Comparison of ENCODE assay signal across 13 mouse cellular contexts in the genomic region with DNA sequence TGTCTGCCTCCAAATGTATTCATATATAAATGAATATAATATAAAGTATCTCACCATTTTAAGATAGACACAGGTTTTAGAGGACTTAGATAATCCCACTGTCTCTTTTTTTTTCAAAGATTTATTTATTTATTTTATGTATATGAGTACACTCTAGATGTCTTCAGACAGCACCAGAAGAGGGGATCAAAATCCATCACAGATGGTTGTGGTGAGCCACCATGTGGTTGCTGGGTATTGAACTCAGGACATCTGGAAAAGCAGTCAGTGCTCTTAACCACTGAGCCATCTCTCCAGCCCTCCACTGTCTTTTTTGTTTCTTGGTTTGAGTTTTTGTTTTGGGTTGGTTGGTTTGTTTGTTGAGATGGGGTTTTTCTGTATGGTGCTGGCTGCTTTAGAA. TPM values are rescaled to one million over a fixed set of nuclear protein-coding genes. Genes with fewer than 3 reads are reported as not detected.
A peak's percentile ranks its signal among the peaks of the same experiment; 100 is the strongest.
DNase-seq lines count a peak whose midpoint lies in the region; ATAC-seq and TF ChIP-seq lines count a peak whose summit lies in the region.
"Had no signal": no experiment of that assay in that cellular context is flagged by ENCODE, and none has a peak within 500 bp of the region (broad histone marks: within the 10 kb centered on the region; RNA-seq: fewer than 3 reads in every experiment).

No protein-coding gene starts in this region.

- no peak overlapping the region for H3K9ac ChIP-seq in hindbrain, embryonic 15.5 days
- H3K9ac ChIP-seq in hindbrain, embryonic 16.5 days (ENCODE audit: low read depth, low read length): no peak overlapping the region
- H3K9ac ChIP-seq in liver, embryonic 12.5 days: no peak overlapping the region; the same call in 1 of the 2 replicates

- H3K36me3 ChIP-seq in hindbrain, embryonic 15.5 days: peaks cover 12% of the 10 kb centered on the region
- peaks cover 9% of the 10 kb centered on the region for H3K36me3 ChIP-seq in hindbrain, embryonic 16.5 days (ENCODE audit: control insufficient read depth, insufficient read depth, low read length)
- H3K36me3 ChIP-seq in testis, adult 2 months (ENCODE audit: control insufficient read depth, insufficient read depth, low read length): no peaks in the 10 kb centered on the region
- H3K36me3 ChIP-seq in liver, embryonic 12.5 days: peaks cover 18% of the 10 kb centered on the region

- no peak for TF ChIP-seq CTCF in testis, adult 2 months (IDR thresholded peaks at IDR 0.05; ENCODE audit: control insufficient read depth, insufficient read depth, insufficient replicate concordance, low read depth, low read length)

- peak overlapping the region; percentile 97 for H3K4me2 ChIP-seq in hindbrain, embryonic 15.5 days
- no peak overlapping the region; the same call in 1 of the 2 replicates for H3K4me2 ChIP-seq in hindbrain, embryonic 16.5 days (ENCODE audit: low read length)
- peak overlapping the region; percentile 85; the same call in 1 of the 2 replicates for H3K4me2 ChIP-seq in liver, embryonic 12.5 days

- H3K9me3 ChIP-seq in hindbrain, embryonic 15.5 days: no peaks in the 10 kb centered on the region
- no peaks in the 10 kb centered on the region for H3K9me3 ChIP-seq in hindbrain, embryonic 16.5 days (ENCODE audit: control insufficient read depth, low read length)
- no peaks in the 10 kb centered on the region for H3K9me3 ChIP-seq in liver, embryonic 12.5 days (replicated peaks)

- H3K4me3 ChIP-seq in hindbrain, embryonic 15.5 days: 0 out of 2 replicates have a peak overlapping the region, but pooled peaks have one; percentile 99
- H3K4me3 ChIP-seq in hindbrain, embryonic 16.5 days (ENCODE audit: low read length): no peak overlapping the region
- H3K4me3 ChIP-seq in testis, adult 2 months (ENCODE audit: control insufficient read depth, low read depth, low read length): peak overlapping the region; percentile 43; the same call in 1 of the 2 replicates
- H3K4me3 ChIP-seq in liver, embryonic 12.5 days: peak overlapping the region; percentile 97; the same call in 1 of the 2 replicates

- DNase-seq in testis, postnatal 10 days (ENCODE audit: low spot score): no peak
- no peak for DNase-seq in urinary bladder, postnatal 25 days (ENCODE audit: low spot score)
- DNase-seq in lung, postnatal 10 days: no peak
- DNase-seq: cerebellum, adult 2 months; heart, adult 18-20 months; kidney, adult 8-10 months had no signal

- H3K27me3 ChIP-seq in hindbrain, embryonic 15.5 days: no peaks in the 10 kb centered on the region
- no peaks in the 10 kb centered on the region for H3K27me3 ChIP-seq in hindbrain, embryonic 16.5 days (replicated peaks; ENCODE audit: control insufficient read depth, insufficient read depth, low read length)
- no peaks in the 10 kb centered on the region for H3K27me3 ChIP-seq in testis, adult 2 months (ENCODE audit: control insufficient read depth, insufficient read depth, low read length)
- H3K27me3 ChIP-seq in liver, embryonic 12.5 days (replicated peaks): no peaks in the 10 kb centered on the region; the same call in 1 of the 2 replicates
- H3K27me3 ChIP-seq: Patski had no signal

- peaks cover 24% of the 10 kb centered on the region for H3K4me1 ChIP-seq in hindbrain, embryonic 15.5 days (replicated peaks)
- H3K4me1 ChIP-seq in hindbrain, embryonic 16.5 days (ENCODE audit: control insufficient read depth, insufficient read depth, low read depth, low read length): peaks cover 18% of the 10 kb centered on the region
- H3K4me1 ChIP-seq in testis, adult 2 months (ENCODE audit: control insufficient read depth, insufficient read depth, low read length): peaks cover 2% of the 10 kb centered on the region; the same call in 1 of the 2 replicates
- H3K4me1 ChIP-seq in liver, embryonic 12.5 days: peaks cover 40% of the 10 kb centered on the region

- no peak for ATAC-seq in hindbrain, embryonic 15.5 days (ENCODE audit: low FRiP score, low read depth)
- no peak for ATAC-seq in hindbrain, embryonic 16.5 days
- ATAC-seq in liver, embryonic 12.5 days: no peak

- H3K27ac ChIP-seq in hindbrain, embryonic 15.5 days (replicated peaks): no peak overlapping the region
- H3K27ac ChIP-seq in hindbrain, embryonic 16.5 days (ENCODE audit: low read depth, low read length): no peak overlapping the region; the same call in 1 of the 2 replicates
- H3K27ac ChIP-seq in testis, adult 2 months (ENCODE audit: control insufficient read depth, insufficient read depth, low read depth, low read length): no peak overlapping the region
- H3K27ac ChIP-seq in liver, embryonic 12.5 days: peak overlapping the region; percentile 98; the same call in 1 of the 2 replicates

- no peak for TF ChIP-seq POLR2A in testis, adult 2 months (IDR thresholded peaks at IDR 0.05; ENCODE audit: control insufficient read depth, low read depth, low read length)

RNA-seq across cellular contexts. Expression of a gene that starts 1.0 kb away (rescaled TPM):
- 45.2 and 45.8 TPM in 2 replicates for polyA plus RNA-seq in hindbrain, embryonic 15.5 days (2015; fragmentation: Nextera tagmentation; extraction: Ambion mirVana)
- 49.3 and 50.1 TPM in 2 replicates for polyA plus RNA-seq in hindbrain, embryonic 16.5 days (2015; fragmentation: Nextera tagmentation; extraction: Ambion mirVana)
- 9.2 and 10.7 TPM in 2 replicates for polyA plus RNA-seq in testis, adult 2 months (2012; rRNA removed)
- polyA plus RNA-seq in liver, embryonic 12.5 days (2016; fragmentation: Nextera tagmentation; extraction: Ambion mirVana): 62.2 and 64.1 TPM in 2 replicates

RNA-seq across cellular contexts. Expression of a gene that starts 9.7 kb away (rescaled TPM):
- polyA plus RNA-seq in hindbrain, embryonic 15.5 days (2015; fragmentation: Nextera tagmentation; extraction: Ambion mirVana): 9.4 and 10.0 TPM in 2 replicates
- 10.9 and 16.2 TPM in 2 replicates for polyA plus RNA-seq in hindbrain, embryonic 16.5 days (2015; fragmentation: Nextera tagmentation; extraction: Ambion mirVana)
- polyA plus RNA-seq in testis, adult 2 months (2012; rRNA removed): 6.4 and 11.9 TPM in 2 replicates
- 28.5 and 31.8 TPM in 2 replicates for polyA plus RNA-seq in liver, embryonic 12.5 days (2016; fragmentation: Nextera tagmentation; extraction: Ambion mirVana)

RNA-seq across cellular contexts. Expression of a gene that starts 16.5 kb away (rescaled TPM):
- 0.83 and 0.97 TPM in 2 replicates for polyA plus RNA-seq in hindbrain, embryonic 15.5 days (2015; fragmentation: Nextera tagmentation; extraction: Ambion mirVana)
- 0.86 TPM in 2 replicates for polyA plus RNA-seq in hindbrain, embryonic 16.5 days (2015; fragmentation: Nextera tagmentation; extraction: Ambion mirVana)
- 4.7 and 4.8 TPM in 2 replicates for polyA plus RNA-seq in testis, adult 2 months (2012; rRNA removed)
- polyA plus RNA-seq in liver, embryonic 12.5 days (2016; fragmentation: Nextera tagmentation; extraction: Ambion mirVana): 0.26 and 0.35 TPM in 2 replicates
- polyA plus RNA-seq: cerebellum, adult 2 months; cortical plate, adult 2 months; liver, adult 2 months had no signal

RNA-seq across cellular contexts. Expression of a gene that starts 45.2 kb away (rescaled TPM):
- 11.7 and 12.7 TPM in 2 replicates for polyA plus RNA-seq in hindbrain, embryonic 15.5 days (2015; fragmentation: Nextera tagmentation; extraction: Ambion mirVana)
- polyA plus RNA-seq in hindbrain, embryonic 16.5 days (2015; fragmentation: Nextera tagmentation; extraction: Ambion mirVana): 10.6 and 12.7 TPM in 2 replicates
- 12.2 and 15.1 TPM in 2 replicates for polyA plus RNA-seq in testis, adult 2 months (2012; rRNA removed)
- polyA plus RNA-seq in liver, embryonic 12.5 days (2016; fragmentation: Nextera tagmentation; extraction: Ambion mirVana): 49.9 and 52.3 TPM in 2 replicates

RNA-seq across cellular contexts. Expression of a gene that starts 50.6 kb away (rescaled TPM):
- 58.9 and 68.5 TPM in 2 replicates for polyA plus RNA-seq in hindbrain, embryonic 15.5 days (2015; fragmentation: Nextera tagmentation; extraction: Ambion mirVana)
- polyA plus RNA-seq in hindbrain, embryonic 16.5 days (2015; fragmentation: Nextera tagmentation; extraction: Ambion mirVana): 70.4 and 75.7 TPM in 2 replicates
- 34.5 and 38.7 TPM in 2 replicates for polyA plus RNA-seq in testis, adult 2 months (2012; rRNA removed)
- 27.7 and 29.9 TPM in 2 replicates for polyA plus RNA-seq in liver, embryonic 12.5 days (2016; fragmentation: Nextera tagmentation; extraction: Ambion mirVana)
